Mouse (Mus musculus): ENCODE data around the gene Ngp. TPM values are rescaled to one million over a fixed set of nuclear protein-coding genes. Genes with fewer than 3 reads are reported as not detected.

The Ngp gene
- total RNA-seq, 2 experiments from 2014 or later, result not detected

DNA sequence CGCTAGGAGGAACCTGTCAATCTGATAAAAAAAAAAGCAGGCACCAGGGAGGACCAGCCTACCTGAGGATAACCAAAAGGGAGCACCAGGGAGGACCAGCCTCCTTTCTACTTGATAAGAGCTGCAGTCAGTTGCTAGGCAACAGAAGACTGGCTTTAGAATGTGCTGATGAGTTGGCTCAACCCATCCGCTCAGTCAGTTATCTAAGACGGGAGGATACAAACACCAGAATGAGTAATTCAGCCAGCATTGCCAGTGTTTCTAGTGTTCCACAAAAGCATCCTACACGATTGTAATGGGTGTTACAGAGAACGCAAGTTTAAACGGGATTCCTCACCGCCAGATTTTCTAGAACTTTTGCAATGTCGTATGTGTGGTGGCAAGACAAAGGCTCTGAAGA is 11.7 kb downstream of the Ngp start:
- DNase-seq (ENCODE audit: low spot score in 2 of 2), result no peak

- DNase-seq (ENCODE audit: low spot score in 2 of 2), result no peak
Observed at GRCm38 (mm10) chr9:110433045-110433444, 13.5 kb downstream of the Ngp start.

GRCm38 (mm10) chr9:110436041-110436440 is 16.5 kb downstream of the Ngp start:
- DNase-seq (ENCODE audit: low spot score in 2 of 2), result no peak

GRCm38 (mm10) chr9:110440049-110440448 is 20.5 kb downstream of the Ngp start:
- DNase-seq (ENCODE audit: low spot score in 2 of 2), result no peak

GRCm38 (mm10) chr9:110440559-110440958 is 21.0 kb downstream of the Ngp start:
- no peak for DNase-seq (ENCODE audit: low spot score in 2 of 2)

GRCm38 (mm10) chr9:110448356-110448755 is 28.8 kb downstream of the Ngp start:
- no peak for DNase-seq (ENCODE audit: low spot score in 2 of 2)

- peak; percentile 58 to 62 for DNase-seq (ENCODE audit: low spot score in 2 of 2)
Observed at GRCm38 (mm10) chr9:110448857-110449617, 29.5 kb downstream of the Ngp start.

DNA sequence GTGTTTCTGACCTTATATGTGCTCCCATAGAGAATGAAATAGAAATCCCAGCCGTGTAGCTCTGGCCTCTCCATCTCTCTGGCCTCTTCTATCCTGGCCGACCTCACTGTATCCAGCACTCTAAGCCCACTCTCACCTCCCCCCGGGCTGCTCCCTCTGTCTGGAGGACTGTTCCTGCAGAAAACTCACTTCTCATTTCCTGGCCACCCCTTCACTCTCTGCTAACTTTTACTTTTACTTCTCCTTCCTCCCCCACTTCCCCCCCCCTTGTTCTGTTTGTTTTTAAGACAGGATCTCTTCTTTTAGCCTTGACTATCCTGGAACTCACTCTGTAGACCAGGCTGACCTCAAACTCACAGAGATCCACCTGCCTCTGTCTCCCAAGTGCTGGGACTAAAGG is 33.0 kb downstream of the Ngp start:
- DNase-seq (ENCODE audit: low spot score in 2 of 2), result no peak

DNA sequence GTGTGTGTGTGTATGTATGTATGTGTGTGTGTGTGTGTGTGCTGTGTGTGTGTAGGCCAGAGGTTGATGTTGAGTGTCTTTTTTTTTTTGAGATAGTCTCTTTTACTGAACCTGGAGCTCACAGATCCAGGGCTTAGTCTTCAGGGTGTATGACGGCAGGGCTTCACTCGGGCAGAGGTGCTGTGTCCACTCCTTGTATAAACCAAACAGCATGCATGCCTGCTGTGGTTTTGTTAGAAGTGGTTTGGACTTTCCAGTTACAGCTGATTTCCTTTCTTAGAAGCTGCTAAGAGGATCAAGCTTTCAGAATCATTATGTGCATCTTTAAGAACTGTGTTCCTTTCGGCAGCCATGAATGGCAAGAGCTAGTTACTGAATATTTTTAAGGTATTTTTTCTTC is 38.4 kb downstream of the Ngp start:
- no peak for DNase-seq (ENCODE audit: low spot score in 2 of 2)

DNA sequence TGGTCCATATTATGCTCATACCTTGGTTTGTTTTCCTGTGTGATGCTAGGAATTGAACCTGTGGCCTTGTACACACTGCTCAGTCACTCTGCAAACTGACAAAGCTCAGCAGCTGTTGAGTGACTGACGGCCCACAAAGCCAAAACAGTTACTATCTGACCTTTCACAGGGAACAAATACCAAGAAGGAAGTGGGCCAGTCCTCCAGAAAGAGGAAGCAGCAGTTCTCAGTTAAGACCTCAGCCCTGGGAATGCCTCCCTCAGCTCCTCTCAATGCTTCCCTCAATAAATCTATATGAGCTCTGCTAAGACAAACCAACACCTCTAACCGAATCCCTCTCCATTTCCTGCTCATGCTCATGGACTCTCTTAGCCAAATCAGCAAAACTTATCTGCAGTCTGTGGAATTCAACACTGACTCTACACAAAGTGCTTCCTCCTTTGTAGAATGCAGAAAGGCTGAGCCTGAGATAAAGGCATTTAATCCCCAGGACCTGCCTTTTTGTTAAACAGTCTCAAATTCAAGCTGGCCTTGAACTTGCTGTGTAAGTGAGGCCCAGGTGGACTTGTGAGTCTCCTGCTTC is 39.7 kb downstream of the Ngp start:
- DNase-seq (ENCODE audit: low spot score in 2 of 2), result no peak

DNA sequence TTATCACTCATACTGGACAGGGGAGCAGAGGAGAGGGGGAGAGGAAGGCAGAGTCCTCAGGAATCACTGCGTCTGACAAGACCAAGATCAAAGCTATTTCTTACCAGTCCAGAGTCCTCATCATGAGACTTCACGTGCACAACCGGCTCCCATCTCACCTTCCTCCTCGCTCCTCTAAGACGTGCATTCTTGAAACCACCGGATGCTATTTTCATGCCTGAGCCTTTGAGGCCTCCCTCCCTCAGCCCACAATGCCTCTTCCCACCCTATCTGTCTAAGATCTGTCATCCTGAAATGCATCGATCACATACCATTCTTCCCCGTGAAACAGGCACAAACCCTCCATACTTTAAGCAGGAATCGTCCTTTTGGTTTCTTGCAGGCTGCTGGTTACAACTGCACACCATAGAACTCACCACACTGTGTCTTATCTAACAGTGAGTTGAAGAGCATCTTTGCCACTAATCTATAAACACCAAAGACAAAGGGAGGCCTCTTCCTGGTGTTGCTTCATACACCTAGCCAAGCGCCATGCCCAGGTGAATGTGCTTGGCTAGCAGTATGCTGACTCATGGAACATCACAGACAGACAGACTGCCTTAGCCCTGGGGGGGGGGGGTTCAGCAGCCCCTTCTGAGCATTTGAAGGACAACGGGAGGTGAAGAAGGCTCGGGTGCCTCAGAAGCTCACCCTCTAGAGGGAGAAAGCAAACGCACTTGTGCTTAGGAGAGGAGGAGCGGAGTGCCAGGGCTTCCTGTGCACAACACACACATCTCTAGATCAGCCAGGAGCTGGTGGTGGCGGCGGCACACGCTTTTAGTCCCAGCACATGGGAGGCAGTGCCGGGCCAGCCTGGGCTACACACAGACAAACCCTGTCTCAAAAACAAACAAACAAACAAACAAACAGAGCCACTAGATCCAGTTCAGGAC is 41.6 kb downstream of the Ngp start:
- DNase-seq (ENCODE audit: low spot score in 2 of 2), result no peak

DNA sequence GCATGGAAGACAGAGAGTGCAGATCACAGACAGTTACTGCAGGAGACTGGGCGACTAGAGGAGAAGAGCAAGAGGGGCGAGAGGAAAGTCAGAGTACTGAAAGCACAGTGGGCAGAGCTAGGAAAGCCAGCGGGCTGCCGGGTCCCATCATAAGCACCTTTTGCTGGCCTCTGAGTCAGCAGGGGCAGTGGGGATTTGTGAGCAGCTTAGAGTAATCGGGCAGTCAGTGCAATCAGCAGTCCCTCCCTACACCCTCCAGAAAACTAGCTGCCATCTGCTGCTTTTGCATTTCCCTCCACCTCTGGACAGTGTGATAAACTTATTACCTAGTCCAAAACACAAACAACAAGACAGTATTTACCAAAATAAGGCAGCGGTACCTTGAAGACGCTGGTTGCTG is 42.8 kb downstream of the Ngp start:
- no peak for DNase-seq (ENCODE audit: low spot score in 2 of 2)

- DNase-seq (ENCODE audit: low spot score in 2 of 2), result no peak
Observed at GRCm38 (mm10) chr9:110463983-110464591, 44.5 kb downstream of the Ngp start.

DNA sequence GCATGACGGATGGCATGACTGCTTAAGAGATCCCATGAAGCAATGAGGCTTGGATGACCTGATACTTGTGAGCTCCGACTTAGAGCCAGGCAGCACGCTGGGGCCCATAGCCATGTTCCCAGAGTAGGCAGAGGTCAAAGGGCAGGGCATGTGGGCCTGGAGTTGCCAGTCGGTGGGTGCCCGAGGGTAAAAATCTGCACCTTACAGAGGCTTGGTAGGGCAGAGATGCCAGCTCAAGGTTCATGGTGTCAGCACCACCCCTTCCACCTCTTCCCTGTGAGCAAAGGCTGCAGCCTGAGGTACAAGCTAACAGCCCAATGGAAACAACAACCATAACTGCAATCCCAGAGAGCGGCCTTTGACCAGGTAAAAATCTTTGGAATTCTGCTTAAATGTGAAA is 45.8 kb downstream of the Ngp start:
- DNase-seq (ENCODE audit: low spot score in 2 of 2), result no peak

- no peak for DNase-seq (ENCODE audit: low spot score in 2 of 2)
Observed at GRCm38 (mm10) chr9:110466179-110466578, 46.6 kb downstream of the Ngp start.

Other genes with a start within 250 kb of the Ngp start
- 10 to 100 TPM; 13.3 to 22.4 TPM for gene Cspg5, start 176.0 kb upstream of the Ngp start, total RNA-seq (2021)
- gene Elp6, start 114.6 kb upstream of the Ngp start, total RNA-seq (2021), result 1 to 10 TPM; 6.1 to 7.7 TPM
- 100 to 1,000 TPM in 1 of 2 experiments, 10 to 100 TPM in 1; 63.2 to 118 TPM for gene Scap, start 86.5 kb upstream of the Ngp start, total RNA-seq (2021)
- 10 to 100 TPM; 67.2 to 70.7 TPM for gene Ptpn23, start 11.5 kb upstream of the Ngp start, total RNA-seq (2021)
- gene Klhl18, start 56.9 kb downstream of the Ngp start, total RNA-seq (2021), result 10 to 100 TPM; 12.8 to 15.3 TPM
- 1 to 10 TPM; 1.4 to 1.8 TPM for gene Kif9, start 57.2 kb downstream of the Ngp start, total RNA-seq (2021)
- 10 to 100 TPM; 52.4 to 65.0 TPM for gene Setd2, start 112.8 kb downstream of the Ngp start, total RNA-seq (2021)
- 10 to 100 TPM; 11.0 to 14.0 TPM for gene Nradd, start 204.7 kb downstream of the Ngp start, total RNA-seq (2021)
- 1 to 10 TPM; 8.5 to 9.8 TPM for gene Nbeal2, start 234.4 kb downstream of the Ngp start, total RNA-seq (2021)
- gene Ccdc12, start 236.8 kb downstream of the Ngp start, total RNA-seq (2021), result 10 to 100 TPM; 49.6 to 52.2 TPM

Data from adrenal gland, adult 18-20 months (tissue).